13 mouse cellular contexts compared by ENCODE assay signal in genomic region chr11:78596750-78597149, GRCm38 (mm10). TPM values are rescaled to one million over a fixed set of nuclear protein-coding genes. Genes with fewer than 3 reads are reported as not detected.
DNase-seq lines count a peak whose midpoint lies in the region; ATAC-seq and TF ChIP-seq lines count a peak whose summit lies in the region.
"Had no signal": no experiment of that assay in that cellular context is flagged by ENCODE, and none has a peak within 500 bp of the region (broad histone marks: within the 10 kb centered on the region; RNA-seq: fewer than 3 reads in every experiment).

No protein-coding gene starts in this region.

- H3K27ac ChIP-seq in hindbrain, postnatal 0 days: no peak overlapping the region
- no peak overlapping the region for H3K27ac ChIP-seq in hindbrain, embryonic 13.5 days
- H3K27ac ChIP-seq in embryonic facial prominence, embryonic 10.5 days (replicated peaks): no peak overlapping the region
- H3K27ac ChIP-seq: forebrain, embryonic 13.5 days; liver, embryonic 13.5 days had no signal

- peak; percentile 10 for DNase-seq in hindbrain, postnatal 0 days (ENCODE audit: low spot score)
- DNase-seq in brain, adult 2 months (ENCODE audit: low read depth, low spot score): peak; percentile 55
- peak; percentile 51 for DNase-seq in embryonic facial prominence, embryonic 10.5 days (ENCODE audit: low spot score)
- DNase-seq in mesoderm, embryonic 11.5 days (ENCODE audit: low read depth, low spot score): peak; percentile 45
- no peak for DNase-seq in thymus, postnatal 14 days
- no peak for DNase-seq in ovary, postnatal 36 days (ENCODE audit: low spot score)
- no peak for DNase-seq in adrenal gland, postnatal 4 days (ENCODE audit: low spot score in 2 of 2)
- DNase-seq: kidney, postnatal 10 days; liver, embryonic 13.5 days; lung, postnatal 14 days; spleen, adult 18-20 months had no signal

- no peak for ATAC-seq in hindbrain, postnatal 0 days
- ATAC-seq in hindbrain, embryonic 13.5 days (ENCODE audit: low FRiP score): no peak
- ATAC-seq: forebrain, embryonic 13.5 days had no signal

- H3K36me3 ChIP-seq in hindbrain, postnatal 0 days (ENCODE audit: insufficient read depth, low read length): no peaks in the 10 kb centered on the region
- H3K36me3 ChIP-seq in hindbrain, embryonic 13.5 days: peaks cover 3% of the 10 kb centered on the region; the same call in 1 of the 2 replicates
- peaks cover 12% of the 10 kb centered on the region for H3K36me3 ChIP-seq in embryonic facial prominence, embryonic 10.5 days (replicated peaks)
- H3K36me3 ChIP-seq: liver, embryonic 13.5 days had no signal

- H3K9me3 ChIP-seq in hindbrain, postnatal 0 days (ENCODE audit: low read length): no peaks in the 10 kb centered on the region
- H3K9me3 ChIP-seq in hindbrain, embryonic 13.5 days: no peaks in the 10 kb centered on the region
- no peaks in the 10 kb centered on the region for H3K9me3 ChIP-seq in embryonic facial prominence, embryonic 10.5 days
- H3K9me3 ChIP-seq: forebrain, embryonic 13.5 days; liver, embryonic 13.5 days had no signal

- H3K9ac ChIP-seq in hindbrain, postnatal 0 days (replicated peaks; ENCODE audit: low read length): no peak overlapping the region
- no peak overlapping the region for H3K9ac ChIP-seq in hindbrain, embryonic 13.5 days
- H3K9ac ChIP-seq: forebrain, embryonic 13.5 days; liver, embryonic 13.5 days had no signal

- no peak overlapping the region for H3K4me3 ChIP-seq in hindbrain, postnatal 0 days (ENCODE audit: low read length)
- H3K4me3 ChIP-seq in hindbrain, embryonic 13.5 days: no peak overlapping the region
- H3K4me3 ChIP-seq in embryonic facial prominence, embryonic 10.5 days: no peak overlapping the region
- H3K4me3 ChIP-seq: forebrain, embryonic 13.5 days; liver, embryonic 13.5 days had no signal

- H3K4me2 ChIP-seq in hindbrain, postnatal 0 days (ENCODE audit: low read depth, low read length): no peak overlapping the region
- H3K4me2 ChIP-seq in hindbrain, embryonic 13.5 days: no peak overlapping the region
- H3K4me2 ChIP-seq: forebrain, embryonic 13.5 days; liver, embryonic 13.5 days had no signal

- H3K4me1 ChIP-seq in hindbrain, postnatal 0 days (ENCODE audit: insufficient read depth, low read length): no peaks in the 10 kb centered on the region
- peaks cover 7% of the 10 kb centered on the region for H3K4me1 ChIP-seq in hindbrain, embryonic 13.5 days (replicated peaks)
- peaks cover 45% of the 10 kb centered on the region for H3K4me1 ChIP-seq in embryonic facial prominence, embryonic 10.5 days

- no peaks in the 10 kb centered on the region for H3K27me3 ChIP-seq in hindbrain, postnatal 0 days (ENCODE audit: insufficient read depth, low read length)
- no peaks in the 10 kb centered on the region for H3K27me3 ChIP-seq in hindbrain, embryonic 13.5 days
- no peaks in the 10 kb centered on the region for H3K27me3 ChIP-seq in embryonic facial prominence, embryonic 10.5 days (replicated peaks; ENCODE audit: low read depth, poor library complexity, severe bottlenecking)
- H3K27me3 ChIP-seq: forebrain, embryonic 13.5 days; liver, embryonic 13.5 days had no signal

- TF ChIP-seq CTCF in hindbrain, postnatal 0 days (IDR thresholded peaks at IDR 0.05; ENCODE audit: low read depth): no peak

RNA-seq across cellular contexts. Expression of gene Tmem97, which starts 46.2 kb away (rescaled TPM):
- total RNA-seq in hindbrain, postnatal 0 days (2014; rRNA removed): 39.0 and 44.5 TPM in 2 replicates
- polyA plus RNA-seq in hindbrain, postnatal 0 days (2015; fragmentation: Nextera tagmentation; extraction: Ambion mirVana): 42.8 and 43.5 TPM in 2 replicates
- polyA plus RNA-seq in hindbrain, embryonic 13.5 days (2015; fragmentation: Nextera tagmentation; extraction: Ambion mirVana): 28.5 and 30.5 TPM in 2 replicates
- polyA plus RNA-seq in embryonic facial prominence, embryonic 10.5 days (2016; fragmentation: Nextera tagmentation; extraction: Ambion mirVana): 89.6 and 96.6 TPM in 2 replicates
- total RNA-seq in adrenal gland, postnatal 4 days (2021): 10 to 100 TPM; 47.1 to 60.4 TPM

Comparison
In these comparisons a context has a peak if more than half of its experiments do, and no peak if none do; other contexts are left out.
1. DNase-seq: peak in hindbrain, postnatal 0 days (single experiment), brain, adult 2 months (single experiment), embryonic facial prominence, embryonic 10.5 days (single experiment) and mesoderm, embryonic 11.5 days (single experiment); none in thymus, postnatal 14 days (single experiment), ovary, postnatal 36 days (single experiment) and adrenal gland, postnatal 4 days (0 of 2).